Mouse (Mus musculus): Measurements from ENCODE around the gene Zfp385b.

Gene Zfp385b

DNA sequence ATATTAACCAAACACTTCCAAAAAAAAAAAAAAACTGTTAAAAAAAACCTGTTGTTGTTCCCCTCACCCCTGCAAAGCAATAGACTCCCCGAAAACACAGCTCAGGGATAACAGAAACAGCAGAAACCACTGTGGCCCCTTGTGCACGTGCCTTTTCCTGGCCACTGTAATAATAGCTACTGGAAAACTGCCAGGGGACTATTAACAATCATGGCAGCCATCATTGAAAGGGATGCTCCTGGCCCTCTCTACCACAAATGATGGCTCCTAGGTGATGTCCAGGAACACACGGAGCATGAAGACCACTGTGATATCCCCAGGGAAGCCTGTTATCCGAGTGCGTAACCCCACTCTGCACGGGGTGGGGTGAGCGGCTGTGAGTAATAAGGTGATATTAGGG, 304.4 kb downstream of the Zfp385b start:
- DNase-seq, result no peak

DNA sequence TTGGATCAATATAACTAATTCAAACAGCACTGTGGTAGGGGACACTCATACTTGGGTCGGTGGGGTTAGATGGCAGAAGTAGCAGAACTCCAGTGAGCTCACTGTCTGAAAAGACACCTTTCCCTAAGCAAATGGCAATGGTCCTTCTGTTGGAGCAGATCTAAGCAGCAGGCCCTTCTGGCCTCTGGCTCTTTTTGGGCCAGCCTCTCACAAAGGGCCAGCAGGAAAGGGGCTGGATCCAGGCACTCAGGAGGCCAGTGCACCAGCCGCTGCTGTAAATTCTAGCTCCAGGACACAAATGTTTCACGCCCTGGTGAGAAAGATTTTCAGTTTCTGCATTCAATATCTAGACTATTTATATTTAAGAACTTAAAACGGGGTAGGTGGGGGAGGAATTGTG, 305.0 kb downstream of the Zfp385b start:
- DNase-seq, result no peak

- no peak for DNase-seq
These were observed 310.7 kb downstream of the Zfp385b start for GRCm38 (mm10) chr2:77508731-77509130.

DNA sequence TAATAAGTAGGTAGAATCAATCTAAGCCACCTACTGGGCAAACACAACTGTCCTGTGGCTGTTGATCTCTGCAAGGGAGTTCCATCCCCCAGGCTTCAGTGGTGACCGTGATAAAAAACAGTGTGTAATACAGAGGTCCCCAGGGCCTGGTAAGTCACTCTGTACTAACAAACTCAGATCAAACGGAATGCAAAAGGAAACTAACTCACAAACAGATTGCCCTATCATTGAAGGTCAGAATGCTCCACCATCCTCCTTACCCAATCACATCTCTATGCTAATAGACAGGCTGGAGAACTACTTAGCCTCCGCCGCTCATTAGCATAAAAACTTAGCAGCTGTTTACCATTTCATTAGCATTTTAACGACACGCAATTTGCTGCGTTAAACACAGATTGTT, 313.1 kb downstream of the Zfp385b start:
- no peak for DNase-seq

DNA sequence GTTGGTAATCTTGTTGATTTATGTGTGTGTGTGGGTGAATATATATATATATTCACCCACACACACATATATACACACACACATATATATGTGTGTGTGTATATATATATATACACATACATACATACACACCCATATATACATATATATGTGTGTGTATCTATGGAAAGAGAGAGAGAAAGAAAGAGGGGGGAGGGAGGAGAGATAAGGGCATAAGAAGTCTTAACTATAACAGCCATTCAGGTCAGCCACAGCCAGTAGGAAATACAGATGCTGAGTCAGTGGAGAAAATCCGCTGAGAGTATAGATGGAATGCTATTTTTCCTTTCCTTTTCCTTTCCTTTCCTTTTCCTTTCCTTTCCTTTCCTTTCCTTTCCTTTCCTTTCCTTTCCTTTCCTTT, 313.8 kb downstream of the Zfp385b start:
- DNase-seq, result no peak

DNA sequence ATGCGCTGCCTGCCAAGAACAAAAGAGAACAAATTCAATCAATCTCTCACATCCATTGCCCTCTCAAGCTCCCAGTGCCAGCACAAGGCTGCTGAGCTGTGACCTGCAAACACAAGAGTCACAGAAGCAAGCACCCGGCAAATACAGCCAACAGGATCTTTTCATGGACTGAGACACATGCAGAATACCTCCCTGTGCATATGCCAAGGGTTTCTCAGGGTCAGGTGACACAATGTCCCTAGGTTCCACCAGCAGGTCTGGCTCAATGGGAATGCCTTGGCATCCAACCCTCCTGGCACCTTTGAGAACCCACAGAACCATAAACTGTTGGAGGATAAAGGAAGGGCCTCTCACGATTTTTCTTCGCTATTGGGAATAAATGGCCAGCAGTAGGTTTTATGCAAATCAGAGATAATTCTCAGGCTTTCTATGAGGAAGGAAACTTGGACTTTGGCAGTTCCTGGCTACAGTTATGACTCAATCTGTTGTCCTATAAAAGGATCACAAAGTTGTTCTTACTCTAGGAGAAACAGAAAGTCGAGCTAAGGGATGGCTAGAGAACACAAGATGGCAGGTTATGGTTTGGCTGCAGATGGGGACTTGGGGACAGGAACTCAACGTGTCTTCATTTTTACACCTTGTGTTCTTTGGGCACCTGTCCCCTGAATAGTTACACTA, 315.6 kb downstream of the Zfp385b start:
- no peak for DNase-seq

GRCm38 (mm10) chr2:77503217-77503616, 316.2 kb downstream of the Zfp385b start:
- DNase-seq, result no peak

- no peak for DNase-seq
These were observed 317.0 kb downstream of the Zfp385b start for GRCm38 (mm10) chr2:77502458-77502857.

- no peak for DNase-seq
These were observed 319.0 kb downstream of the Zfp385b start for GRCm38 (mm10) chr2:77500480-77500879.

DNA sequence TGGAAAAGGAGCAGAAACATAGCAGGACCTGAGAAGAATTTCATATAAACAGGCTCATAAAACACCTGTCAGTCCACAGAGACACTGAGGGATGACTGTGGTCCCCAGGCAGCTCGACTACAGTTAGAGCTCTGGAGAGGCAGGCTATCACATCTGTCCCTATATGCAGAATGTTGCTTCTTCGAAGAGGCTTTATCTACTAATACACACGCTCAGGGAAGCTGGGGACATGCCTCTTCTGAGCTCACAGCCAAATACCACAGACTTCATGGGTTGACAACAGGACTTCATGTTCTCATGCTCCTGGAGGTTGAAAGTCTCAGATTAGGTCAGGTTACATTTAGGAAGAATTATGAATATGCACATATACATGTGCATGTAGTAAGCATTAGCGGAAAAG, 321.1 kb downstream of the Zfp385b start:
- DNase-seq, result no peak

DNA sequence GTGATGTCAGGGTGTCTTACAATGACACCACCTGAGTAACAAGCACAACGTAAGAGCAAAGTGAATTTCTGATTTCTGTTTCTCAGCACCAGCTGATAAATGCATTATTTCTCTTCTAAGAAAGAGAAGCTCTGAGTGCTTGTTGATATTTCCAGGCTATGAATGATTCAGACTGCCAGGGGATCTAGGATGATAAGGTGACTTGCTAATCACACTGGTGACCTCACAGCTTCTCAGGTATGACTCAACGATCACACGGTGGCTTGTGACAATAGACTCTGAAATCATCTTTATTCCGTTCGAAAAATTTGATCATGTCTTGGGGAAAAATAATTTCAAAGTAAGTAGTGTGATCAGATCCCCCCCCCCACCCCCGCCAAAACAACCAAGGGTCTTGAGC, 321.5 kb downstream of the Zfp385b start:
- DNase-seq, result no peak

DNA sequence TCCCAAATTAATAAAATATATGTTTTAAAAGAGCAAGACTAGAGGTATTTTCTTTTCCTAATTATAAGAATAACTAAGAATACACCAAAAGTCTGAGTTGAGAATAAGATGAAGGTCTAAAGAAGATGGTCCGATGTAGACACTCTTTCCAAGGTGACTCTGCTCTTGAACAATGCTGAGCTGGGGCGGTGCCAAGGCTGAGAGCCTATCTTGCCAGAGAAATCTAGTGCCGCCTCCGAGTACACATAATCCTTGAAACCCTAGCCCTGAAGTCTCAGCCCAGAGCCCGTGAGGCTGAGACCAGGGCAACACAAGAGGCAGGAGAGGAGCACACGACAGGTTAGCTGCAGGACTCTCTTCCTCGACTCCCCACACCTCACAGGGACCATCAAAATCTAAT, 323.4 kb downstream of the Zfp385b start:
- DNase-seq, result no peak

DNA sequence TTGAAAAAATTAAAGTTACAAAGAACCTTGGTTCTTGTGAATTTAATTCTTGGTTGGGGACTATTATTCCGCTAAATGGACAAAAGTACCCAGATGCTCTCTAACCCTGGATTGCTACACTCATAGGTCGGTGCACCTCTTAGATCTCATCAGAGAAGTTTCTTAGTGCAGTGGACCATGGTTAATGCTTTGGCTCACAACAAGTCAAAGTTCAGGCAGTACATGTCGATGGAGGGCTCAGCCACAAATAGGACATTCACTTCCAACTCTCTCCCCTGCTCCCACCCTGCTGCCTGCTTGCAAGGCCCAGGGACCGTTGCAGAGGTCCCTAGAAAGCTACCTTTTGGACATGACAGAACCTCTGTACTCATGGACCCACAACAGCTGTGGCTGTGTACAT, 324.1 kb downstream of the Zfp385b start:
- DNase-seq, result no peak

DNA sequence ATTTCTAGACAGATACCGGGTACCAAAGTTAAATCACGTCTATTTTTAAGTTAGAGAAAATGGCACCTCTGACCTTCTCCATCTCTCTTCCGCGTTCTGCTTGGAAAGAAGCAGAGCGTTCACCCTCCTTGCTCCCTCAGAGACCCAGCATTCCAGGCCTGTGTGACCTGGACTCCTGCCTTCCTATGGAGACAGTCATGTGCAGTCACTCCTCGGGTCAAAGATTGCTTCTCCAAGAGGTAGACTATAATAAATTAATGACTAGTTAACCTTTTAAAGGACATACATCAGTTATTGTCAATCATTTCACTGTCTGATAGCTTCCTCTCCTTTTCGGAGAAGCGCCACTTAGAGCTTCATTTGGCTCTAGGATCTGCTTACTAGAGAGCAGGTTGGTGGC, 325.7 kb downstream of the Zfp385b start:
- no peak for DNase-seq

DNA sequence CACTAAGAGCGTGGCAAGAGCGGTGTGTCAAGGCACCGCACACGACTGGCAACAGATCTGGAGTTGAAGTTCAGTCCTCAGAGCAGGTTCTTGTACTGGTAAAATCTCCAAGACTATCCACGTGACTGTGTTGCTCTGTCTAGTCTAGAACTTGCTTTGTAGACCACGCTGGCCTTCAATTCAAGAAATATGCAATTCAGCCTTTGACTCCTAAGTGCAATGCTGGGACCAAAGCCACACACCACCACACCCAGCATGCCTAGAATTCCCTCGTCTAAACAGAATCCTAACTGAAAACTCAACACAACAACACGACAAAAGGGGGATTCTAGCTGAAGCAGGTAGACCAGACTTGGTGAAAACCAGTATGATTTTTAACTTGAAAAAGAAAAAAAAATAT, 332.3 kb downstream of the Zfp385b start:
- DNase-seq, result no peak

DNA sequence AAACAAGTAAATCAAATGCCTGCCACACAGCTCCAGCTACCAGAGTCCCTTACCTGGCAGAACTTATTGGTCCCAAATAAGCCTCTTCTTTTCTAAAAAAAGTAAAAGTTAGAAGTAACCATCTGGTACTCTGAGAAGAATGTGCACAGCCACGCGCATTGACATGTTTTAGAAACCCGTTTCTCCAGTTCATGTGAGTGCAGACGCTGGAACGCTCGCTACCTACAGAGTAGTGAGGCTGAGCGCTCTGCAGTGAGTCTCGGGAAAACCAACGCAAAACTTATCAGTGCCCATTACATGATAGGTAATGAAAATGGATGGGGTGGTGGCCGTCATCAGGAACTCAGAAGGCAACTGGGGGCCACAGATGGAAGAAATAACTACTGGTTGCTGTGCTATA, 338.2 kb downstream of the Zfp385b start:
- DNase-seq, result no peak

DNA sequence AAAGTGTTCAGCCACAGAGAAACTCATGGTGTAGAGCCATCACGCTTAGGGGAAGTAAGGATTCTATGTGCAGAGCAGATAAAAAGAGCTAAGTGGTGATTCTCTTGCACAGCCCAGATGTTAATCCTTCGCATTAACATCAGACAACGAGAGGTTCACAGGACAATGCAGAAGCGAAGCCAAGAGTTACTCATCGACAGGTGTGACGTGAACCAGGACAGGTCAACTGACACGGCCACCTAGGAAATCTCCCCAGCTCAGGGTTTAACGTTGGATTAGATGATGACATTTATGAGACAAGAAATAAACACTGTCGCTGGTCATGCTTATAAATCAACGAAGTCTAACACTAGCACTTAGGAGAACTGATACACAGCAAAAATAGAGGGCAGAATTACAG, 341.9 kb downstream of the Zfp385b start:
- no peak for DNase-seq

GRCm38 (mm10) chr2:77476444-77476843, 343.0 kb downstream of the Zfp385b start:
- DNase-seq, result no peak

GRCm38 (mm10) chr2:77472254-77472837, 347.1 kb downstream of the Zfp385b start:
- no peak for DNase-seq

DNA sequence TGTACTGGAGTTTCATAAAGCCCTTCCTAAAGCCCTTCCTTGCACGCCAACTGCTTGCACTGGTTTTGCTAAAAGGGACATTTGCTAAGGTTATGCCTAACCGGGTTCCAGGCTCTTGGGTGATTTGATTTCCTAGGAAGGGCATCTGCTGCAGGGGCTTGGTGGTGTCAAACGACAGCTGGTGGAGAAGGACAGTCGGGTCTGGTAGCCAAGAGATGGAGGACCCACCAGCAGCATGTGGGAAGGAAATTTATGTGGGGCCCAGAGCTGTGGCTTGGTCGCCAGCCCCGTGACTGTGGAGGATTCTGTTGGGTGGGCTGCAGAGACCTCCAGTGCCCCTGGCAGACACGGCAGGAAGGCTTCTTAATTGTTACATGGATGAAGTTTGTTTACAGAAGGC, 348.7 kb downstream of the Zfp385b start:
- DNase-seq, result no peak

- DNase-seq, result no peak
These were observed 358.0 kb downstream of the Zfp385b start for GRCm38 (mm10) chr2:77461413-77461812.

GRCm38 (mm10) chr2:77460011-77460410, 359.4 kb downstream of the Zfp385b start:
- no peak for DNase-seq

DNA sequence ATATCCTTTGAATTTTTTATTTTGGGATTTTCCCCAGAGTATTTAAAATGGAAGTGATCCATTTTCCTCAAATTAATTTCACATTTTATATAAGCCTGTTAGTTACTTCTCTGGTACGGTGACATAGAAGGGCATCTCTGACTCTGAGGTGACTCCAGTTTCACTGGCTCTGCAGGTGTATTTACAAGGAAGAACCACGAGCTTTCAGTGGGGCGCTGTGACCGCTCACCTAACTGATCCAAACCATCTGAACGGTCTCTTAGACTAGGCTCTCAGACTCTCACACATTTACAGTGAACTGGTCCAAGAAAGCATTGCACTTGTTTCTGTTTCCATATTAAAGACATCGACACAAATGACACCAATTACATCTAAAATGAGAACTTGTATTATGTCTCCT, 361.0 kb downstream of the Zfp385b start:
- DNase-seq, result no peak

DNA sequence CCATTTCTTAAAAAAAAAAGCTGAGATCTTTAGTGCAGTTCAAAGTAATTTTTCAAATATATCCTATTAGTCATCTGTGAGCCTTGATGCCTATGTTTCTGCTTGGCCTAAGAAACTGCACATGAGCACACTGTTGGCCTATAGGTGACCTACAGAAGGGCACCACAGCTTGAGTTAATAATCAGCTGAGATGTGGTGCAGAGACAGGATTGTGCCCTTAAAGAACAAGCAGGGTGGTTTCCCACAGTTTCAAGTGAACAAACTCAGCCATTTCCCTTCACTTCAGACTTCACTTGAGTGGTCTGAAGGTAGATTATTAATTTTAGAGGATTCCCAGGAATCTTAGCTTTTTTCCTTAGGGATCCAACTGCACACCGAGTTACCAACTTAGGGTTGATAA, 362.3 kb downstream of the Zfp385b start:
- DNase-seq, result no peak

GRCm38 (mm10) chr2:77456602-77457001, 362.8 kb downstream of the Zfp385b start:
- peak; percentile 17 to 48 for DNase-seq
